11 mouse cellular contexts compared by ENCODE assay signal in the genomic region with DNA sequence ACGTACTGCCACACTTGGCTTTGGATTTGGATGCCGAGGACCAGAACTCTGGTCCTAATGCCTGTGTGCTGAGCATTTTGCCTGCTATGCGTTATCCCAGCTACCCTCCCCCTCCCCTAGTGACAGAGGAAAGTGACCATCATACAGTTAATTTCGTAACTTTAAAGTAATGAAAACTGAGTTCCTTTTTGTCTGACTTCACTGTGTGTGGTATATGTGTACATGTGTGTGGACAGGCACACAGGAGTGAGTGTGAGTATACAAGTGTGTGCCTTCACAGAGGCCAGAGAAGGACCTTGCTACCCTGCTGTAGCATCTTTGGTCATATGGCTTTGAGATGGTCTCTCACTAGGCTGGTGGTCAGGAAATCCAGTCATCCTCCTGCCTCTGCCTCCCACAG.
"Had no signal": no experiment of that assay in that cellular context is flagged by ENCODE, and none has a peak within 500 bp of the region (broad histone marks: within the 10 kb centered on the region; RNA-seq: fewer than 3 reads in every experiment).

No protein-coding gene starts in this region.

- H3K9ac ChIP-seq: limb, embryonic 15.5 days; lung, embryonic 14.5 days; midbrain, embryonic 13.5 days; neural tube, embryonic 15.5 days had no signal

- H3K9me3 ChIP-seq: limb, embryonic 15.5 days; midbrain, embryonic 13.5 days; neural tube, embryonic 15.5 days had no signal

- H3K27ac ChIP-seq: limb, embryonic 15.5 days; midbrain, embryonic 13.5 days; neural tube, embryonic 15.5 days; stomach, postnatal 0 days had no signal

- DNase-seq: kidney, postnatal 10 days; lung, embryonic 14.5 days; lung, postnatal 10 days; lung, postnatal 4 days; thymus, postnatal 4 days had no signal

- H3K4me2 ChIP-seq: limb, embryonic 15.5 days; lung, embryonic 14.5 days; midbrain, embryonic 13.5 days; neural tube, embryonic 15.5 days had no signal

- ATAC-seq: inflammation-experienced regulatory T-cells, adult 6 months; midbrain, embryonic 13.5 days had no signal

- H3K27me3 ChIP-seq: limb, embryonic 15.5 days; midbrain, embryonic 13.5 days; neural tube, embryonic 15.5 days had no signal

- H3K36me3 ChIP-seq: neural tube, embryonic 15.5 days had no signal

- H3K4me3 ChIP-seq: limb, embryonic 15.5 days; midbrain, embryonic 13.5 days; myocyte; neural tube, embryonic 15.5 days had no signal
